Mouse (Mus musculus) liver, embryonic 11.5 days (tissue): ENCODE results near the gene Fbxo47. TPM values are rescaled to one million over a fixed set of nuclear protein-coding genes. Genes with fewer than 3 reads are reported as not detected.
"Not testable (repeated sequence)": the region's sequence is repeated elsewhere in the genome, so short reads cannot be mapped to it uniquely, and the experiment has no call there.

Experiments used
- ATAC-seq: fragments of 200-750 bp; cut with Nextera tagmentation; replicated peaks from 2 replicates; pipeline ENCODE4 v1.8.0; 2017; ENCODE audit warnings: moderate number of reproducible peaks, mild to moderate bottlenecking, moderate TSS enrichment, moderate library complexity; ENCODE audit not compliant: low FRiP score
- DNase-seq: peaks from one replicate; pipeline ENCODE4 v3.0.0-alpha.2; 2017; ENCODE audit warnings: low spot score
- H3K27ac ChIP-seq: fragments of 300-500 bp; sonication (generic); 2 replicates; pipeline ENCODE4 v1.5.1; 2014; ENCODE audit warnings: mild to moderate bottlenecking, low read depth, low read length, control low read depth
- H3K27me3 ChIP-seq: fragments of 300-500 bp; sonication (generic); replicated peaks from 2 replicates; pipeline ENCODE4 v1.6.1; 2014; ENCODE audit warnings: low read length, mixed read lengths; ENCODE audit not compliant: control insufficient read depth, insufficient read depth
- H3K36me3 ChIP-seq: fragments of 300-500 bp; sonication (generic); 2 replicates; pipeline ENCODE4 v1.6.1; 2014; ENCODE audit warnings: mild to moderate bottlenecking, low read length, moderate library complexity, mixed read lengths; ENCODE audit not compliant: control insufficient read depth, insufficient read depth
- H3K4me1 ChIP-seq: fragments of 300-500 bp; sonication (generic); replicated peaks from 2 replicates; pipeline ENCODE4 v1.6.1; 2014; ENCODE audit warnings: low read length, mixed read lengths; ENCODE audit not compliant: control insufficient read depth, insufficient read depth
- H3K4me2 ChIP-seq: fragments of 300-500 bp; sonication (generic); 2 replicates; pipeline ENCODE4 v1.6.1; 2014; ENCODE audit warnings: mild to moderate bottlenecking, control low read depth, moderate library complexity
- H3K4me3 ChIP-seq: fragments of 300-500 bp; sonication (generic); 2 replicates; pipeline ENCODE4 v1.5.1; 2014; ENCODE audit warnings: low read depth, low read length, control low read depth
- H3K9ac ChIP-seq: fragments of 300-500 bp; sonication (generic); 2 replicates; pipeline ENCODE4 v1.6.1; 2014; ENCODE audit warnings: low read depth, low read length, control low read depth
- H3K9me3 ChIP-seq: fragments of 300-500 bp; sonication (generic); 2 replicates; pipeline ENCODE4 v1.6.1; 2016; ENCODE audit warnings: low read length, inconsistent platforms, mixed read lengths; ENCODE audit not compliant: control insufficient read depth
- WGBS: fragments of 180-500 bp; shearing (Covaris S2); extraction: QIAGEN DNeasy Blood & Tissue Kit; methylation state at CpG from one replicate; pipeline ENCODE4 v1.1.7; 2014; 5-methylcytosine and 5-hydroxymethylcytosine counted together
- polyA plus RNA-seq: library from polyadenylated mRNA; unstranded; fragments of >200 nt; fragmentation: Nextera tagmentation; extraction: Ambion mirVana; gene quantifications from 2 replicates; pipeline ENCODE4 v1.2.1, GENCODE M21; 2014

Gene Fbxo47
- polyA plus RNA-seq, 1 experiment from 2014 or later = 1.1 TPM

GRCm38 (mm10) chr11:97896655-97897054 lies 12.7 kb upstream of the Fbxo47 start:
- ATAC-seq (no peak), DNase-seq (no peak)
- Histone ChIP-seq H3K4me3 (no peak overlapping the region), H3K9ac (no peak overlapping the region), H3K4me1 (no peaks in the 10 kb centered on the region), H3K27me3 (no peaks in the 10 kb centered on the region), H3K27ac (no peak overlapping the region), H3K9me3 (no peaks in the 10 kb centered on the region), H3K4me2 (no peak overlapping the region), H3K36me3 (no peaks in the 10 kb centered on the region)
- 73% methylated on average over 4 of the region's 4 CpGs for WGBS

- Histone ChIP-seq H3K4me3 (no peak overlapping the region), H3K9me3 (no peaks in the 10 kb centered on the region), H3K9ac (no peak overlapping the region), H3K27ac (no peak overlapping the region), H3K27me3 (no peaks in the 10 kb centered on the region), H3K4me1 (no peaks in the 10 kb centered on the region), H3K4me2 (no peak overlapping the region), H3K36me3 (no peaks in the 10 kb centered on the region)
- no peak for ATAC-seq
- 80% methylated on average over 5 of the region's 5 CpGs for WGBS
- DNase-seq = no peak
Measured at GRCm38 (mm10) chr11:97891821-97892220, 7.9 kb upstream of the Fbxo47 start.

- Histone ChIP-seq H3K27ac (no peak overlapping the region), H3K4me2 (peak overlapping the region; percentile 72), H3K4me3 (peak overlapping the region; percentile 61; the same call in 1 of the 2 replicates), H3K27me3 (no peaks in the 10 kb centered on the region), H3K36me3 (no peaks in the 10 kb centered on the region), H3K4me1 (peaks cover 3% of the 10 kb centered on the region), H3K9ac (peak overlapping the region; percentile 54; the same call in 1 of the 2 replicates), H3K9me3 (no peaks in the 10 kb centered on the region)
- 84% methylated on average over 2 of the region's 2 CpGs for WGBS
- no peak for ATAC-seq
- no peak for DNase-seq
Measured at GRCm38 (mm10) chr11:97885296-97885915, 1.5 kb upstream of the Fbxo47 start.

GRCm38 (mm10) chr11:97884601-97885185 lies 739 bp upstream of the Fbxo47 start:
- Histone ChIP-seq H3K27ac (peak overlapping the region; percentile 74), H3K9me3 (no peaks in the 10 kb centered on the region), H3K4me2 (peak overlapping the region; percentile 72), H3K27me3 (no peaks in the 10 kb centered on the region), H3K9ac (peak overlapping the region; percentile 54), H3K36me3 (no peaks in the 10 kb centered on the region), H3K4me1 (peaks cover 3% of the 10 kb centered on the region), H3K4me3 (peak overlapping the region; percentile 61)
- DNase-seq = no peak
- ATAC-seq = no peak
- WGBS = 28% methylated on average over 7 of the region's 7 CpGs

- Histone ChIP-seq H3K4me1 (peaks cover 3% of the 10 kb centered on the region), H3K4me2 (peak overlapping the region; percentile 72), H3K27ac (peak overlapping the region; percentile 85), H3K9ac (peak overlapping the region; percentile 66), H3K36me3 (no peaks in the 10 kb centered on the region), H3K9me3 (no peaks in the 10 kb centered on the region), H3K27me3 (no peaks in the 10 kb centered on the region), H3K4me3 (peak overlapping the region; percentile 61)
- DNase-seq (peak; percentile 82), ATAC-seq (peak; percentile 72)
- WGBS = 4% methylated on average over 26 of the region's 26 CpGs
Measured at GRCm38 (mm10) chr11:97883542-97883917, 424 bp downstream of the Fbxo47 start.

- no peaks in the 10 kb centered on the region for H3K9me3 ChIP-seq
- 91% methylated on average over 4 of the region's 4 CpGs for WGBS
- no peak overlapping the region for H3K4me3 ChIP-seq
- DNase-seq (no peak), ATAC-seq (no peak)
- no peak overlapping the region for H3K4me2 ChIP-seq
- no peak overlapping the region for H3K27ac ChIP-seq
- H3K36me3 ChIP-seq = no peaks in the 10 kb centered on the region
- no peaks in the 10 kb centered on the region for H3K27me3 ChIP-seq
- no peak overlapping the region for H3K9ac ChIP-seq
- peaks cover 3% of the 10 kb centered on the region for H3K4me1 ChIP-seq
Measured at GRCm38 (mm10) chr11:97880362-97880761, 3.6 kb downstream of the Fbxo47 start.

GRCm38 (mm10) chr11:97877341-97877740 lies 6.6 kb downstream of the Fbxo47 start:
- H3K9me3 ChIP-seq = no peaks in the 10 kb centered on the region
- no peak for ATAC-seq
- H3K36me3 ChIP-seq = no peaks in the 10 kb centered on the region
- no peak overlapping the region for H3K4me2 ChIP-seq
- no peak overlapping the region for H3K27ac ChIP-seq
- no peaks in the 10 kb centered on the region for H3K27me3 ChIP-seq
- no peak for DNase-seq
- no peak overlapping the region for H3K4me3 ChIP-seq
- H3K4me1 ChIP-seq = no peaks in the 10 kb centered on the region
- no peak overlapping the region for H3K9ac ChIP-seq
- WGBS = 70% methylated on average over 2 of the region's 2 CpGs

- H3K27me3 ChIP-seq = no peaks in the 10 kb centered on the region
- no peak overlapping the region for H3K4me2 ChIP-seq
- no peak overlapping the region for H3K27ac ChIP-seq
- no peak for DNase-seq
- H3K4me3 ChIP-seq = no peak overlapping the region
- no peaks in the 10 kb centered on the region for H3K9me3 ChIP-seq
- H3K9ac ChIP-seq = no peak overlapping the region
- no peak for ATAC-seq
- no peaks in the 10 kb centered on the region for H3K4me1 ChIP-seq
- no peaks in the 10 kb centered on the region for H3K36me3 ChIP-seq
- 93% methylated on average over 1 of the region's 1 CpGs for WGBS
Measured at GRCm38 (mm10) chr11:97874396-97874795, 9.6 kb downstream of the Fbxo47 start.

GRCm38 (mm10) chr11:97872378-97872777 lies 11.6 kb downstream of the Fbxo47 start:
- WGBS = 76% methylated on average over 5 of the region's 5 CpGs
- H3K27ac ChIP-seq, DNase-seq, H3K4me3 ChIP-seq, H3K9me3 ChIP-seq, H3K9ac ChIP-seq, H3K27me3 ChIP-seq, H3K4me2 ChIP-seq, H3K36me3 ChIP-seq, ATAC-seq, H3K4me1 ChIP-seq: not testable (repeated sequence)
